Mouse (Mus musculus) Patski (cell line): ENCODE results near the gene Camk1. TPM values are rescaled to one million over a fixed set of nuclear protein-coding genes. Genes with fewer than 3 reads are reported as not detected.
"Not testable (repeated sequence)": the region's sequence is repeated elsewhere in the genome, so short reads cannot be mapped to it uniquely, and the experiment has no call there.

Source experiments
- ATAC-seq: fragments of 100-300 bp; one replicate; pipeline ENCODE4 v1.8.0; 2021
- CTCF ChIA-PET: fragments of 350-600 bp; sonication (Branson Sonifier 250); formaldehyde crosslinking; loops from one replicate; lab custom pipeline; 2022; ENCODE audit warnings: inconsistent platforms; lab: Charles Lee
- POLR2A ChIA-PET: fragments of 350-600 bp; sonication (Branson Sonifier 250); formaldehyde crosslinking; loops from one replicate; lab custom pipeline; 2022; ENCODE audit warnings: antibody characterized with exemption, inconsistent platforms; lab: Charles Lee
- DNase-seq: peaks from one replicate; pipeline ENCODE4 v3.0.0-alpha.2; 2011; ENCODE audit warnings: low read depth, low spot score
- H3K27me3 ChIP-seq: fragments of 371-371 bp; one replicate; pipeline ENCODE4 v1.5.1; 2021
- CTCF ChIP-seq: fragments of 100-300 bp; IDR thresholded peaks from one replicate; pipeline ENCODE4 v1.5.1; 2021
- in situ Hi-C: fragments of 300-500 bp; cut with MboI; formaldehyde crosslinking; loops from 3 replicates; pipeline ENCODE4 v1.11.1; 2018; ENCODE audit warnings: low pct_unique_long_range_greater_than_20kb, mixed read lengths
- polyA plus RNA-seq: library from polyadenylated mRNA; unstranded; gene quantifications from one replicate; pipeline ENCODE4 v1.2.3, GENCODE M21; 2021

Camk1 gene
- polyA plus RNA-seq, 1 experiment from 2014 or later = 130 TPM

- TF ChIP-seq CTCF = no peak
- H3K27me3 ChIP-seq = no peaks in the 10 kb centered on the region
- ATAC-seq = no peak
- ChIA-PET POLR2A (no interaction called here), CTCF (interaction anchor here (1.5 kb wide), 1 partner anchor 27 kb away, joined by 4 read pairs; no protein-coding TSS in a partner anchor)
- no peak for DNase-seq
- in situ Hi-C loops = loop anchor here (5.0 kb wide), 1 partner anchor 40 kb away; the partner anchor contains the start of genes Arpc4 and Tada3
Measured at GRCm38 (mm10) chr6:113336852-113337620, 6.7 kb downstream of the Camk1 start.

GRCm38 (mm10) chr6:113334216-113334615 is 9.6 kb downstream of the Camk1 start:
- H3K27me3 ChIP-seq = no peaks in the 10 kb centered on the region
- DNase-seq (no peak), ATAC-seq (no peak)
- in situ Hi-C loops = no loop called here
- ChIA-PET CTCF (interaction anchor here (0.9 kb wide), 1 partner anchor 19 kb away, joined by 4 read pairs; no protein-coding TSS in a partner anchor), POLR2A (no interaction called here)
- no peak for TF ChIP-seq CTCF

GRCm38 (mm10) chr6:113333137-113333950 is 10.4 kb downstream of the Camk1 start:
- ChIA-PET CTCF (interaction anchor here (0.9 to 1.8 kb wide), 2 partner anchors 11 to 20 kb away, joined by 4 read pairs; no protein-coding TSS in a partner anchor), POLR2A (no interaction called here)
- no peak for TF ChIP-seq CTCF
- in situ Hi-C loops = no loop called here
- DNase-seq (peak; percentile 98), ATAC-seq (peak; percentile 93)
- H3K27me3 ChIP-seq = no peaks in the 10 kb centered on the region

- POLR2A ChIA-PET, DNase-seq, in situ Hi-C loops, H3K27me3 ChIP-seq, ATAC-seq: not testable (repeated sequence)
- CTCF ChIA-PET = interaction anchor here (1.8 kb wide), 1 partner anchor 12 kb away, joined by 4 read pairs; no protein-coding TSS in a partner anchor
Measured at GRCm38 (mm10) chr6:113332734-113333133, 11.1 kb downstream of the Camk1 start.

GRCm38 (mm10) chr6:113331721-113332120 is 12.1 kb downstream of the Camk1 start:
- no peak for ATAC-seq
- in situ Hi-C loops = no loop called here
- DNase-seq = no peak
- H3K27me3 ChIP-seq = no peaks in the 10 kb centered on the region
- ChIA-PET POLR2A (interaction anchor here (1.1 kb wide), 2 partner anchors 12 to 15 kb away, joined by 3 read pairs; partner anchors contain the start of gene Camk1), CTCF (no interaction called here)
- TF ChIP-seq CTCF = no peak

GRCm38 (mm10) chr6:113330547-113330946 is 13.2 kb downstream of the Camk1 start:
- in situ Hi-C loops = no loop called here
- POLR2A ChIA-PET = no interaction called here
- ATAC-seq (no peak), DNase-seq (no peak)
- TF ChIP-seq CTCF = no peak
- H3K27me3 ChIP-seq = no peaks in the 10 kb centered on the region
- CTCF ChIA-PET = interaction anchor here (1.7 kb wide), 1 partner anchor 10 kb away, joined by 3 read pairs; no protein-coding TSS in a partner anchor

GRCm38 (mm10) chr6:113329396-113329795 is 14.4 kb downstream of the Camk1 start:
- no peaks in the 10 kb centered on the region for H3K27me3 ChIP-seq
- ATAC-seq (no peak), DNase-seq (no peak)
- in situ Hi-C loops = no loop called here
- no peak for TF ChIP-seq CTCF
- ChIA-PET CTCF (interaction anchor here (1.7 kb wide), 1 partner anchor 11 kb away, joined by 3 read pairs; no protein-coding TSS in a partner anchor), POLR2A (no interaction called here)

GRCm38 (mm10) chr6:113326533-113327315 is 17.1 kb downstream of the Camk1 start, which contains the start of gene Ogg1:
Gene Ogg1, plus strand, starts transcription at chr6:113326972.
- H3K27me3 ChIP-seq = no peaks in the 10 kb centered on the region
- ChIA-PET POLR2A (interaction anchor here (1.2 to 1.7 kb wide), 3 partner anchors 16 to 38 kb away, joined by 4 read pairs; no protein-coding TSS in a partner anchor), CTCF (no interaction called here)
- in situ Hi-C loops = no loop called here
- DNase-seq (peak; percentile 93), ATAC-seq (peak; percentile 96)
- no peak for TF ChIP-seq CTCF

GRCm38 (mm10) chr6:113315972-113316371 is 27.8 kb downstream of the Camk1 start:
- no peak for TF ChIP-seq CTCF
- in situ Hi-C loops = no loop called here
- DNase-seq (no peak), ATAC-seq (no peak)
- CTCF ChIA-PET = interaction anchor here (1.2 to 2.1 kb wide), 2 partner anchors 9 to 278 kb away, joined by 4 to 9 read pairs; no protein-coding TSS in a partner anchor
- H3K27me3 ChIP-seq = no peaks in the 10 kb centered on the region
- POLR2A ChIA-PET = interaction anchor here (1.0 kb wide), 2 partner anchors 15 to 28 kb away, joined by 3 read pairs; partner anchors contain the start of gene Camk1
